Comparison of ENCODE assay signal across 13 mouse cellular contexts in the genomic region with DNA sequence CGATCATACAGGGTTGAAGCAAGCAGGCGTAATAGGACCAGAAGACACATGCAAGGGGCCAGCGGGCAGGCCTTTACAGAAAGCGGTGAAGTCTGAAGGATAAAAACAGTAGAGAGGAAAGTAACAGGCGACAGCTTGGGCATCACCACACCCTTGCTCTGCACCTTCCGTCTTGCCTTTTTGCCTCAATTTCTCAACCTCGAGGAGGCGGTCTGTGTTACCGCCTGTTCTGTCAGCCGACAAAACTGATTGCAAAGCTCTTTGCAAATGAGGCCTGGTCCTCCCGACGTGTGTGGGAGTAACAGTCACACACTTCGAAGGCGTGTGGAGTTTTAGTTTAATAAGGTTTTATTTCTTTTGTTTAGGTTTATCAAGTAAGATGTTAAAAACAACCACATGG.
"Had no signal": no experiment of that assay in that cellular context is flagged by ENCODE, and none has a peak within 500 bp of the region (broad histone marks: within the 10 kb centered on the region; RNA-seq: fewer than 3 reads in every experiment).

No protein-coding gene starts in this region.

- ATAC-seq: liver, postnatal 0 days; lung, postnatal 0 days; midbrain, embryonic 13.5 days; midbrain, embryonic 15.5 days had no signal

- DNase-seq: liver, postnatal 0 days; lung, adult 2 months; retina, postnatal 1 day; right cerebral cortex, adult 18-20 months; right cerebral cortex, postnatal 25 days; right cerebral cortex, postnatal 4 days; spleen, adult 18-20 months; thymus, adult 18-20 months; thymus, postnatal 14 days; thymus, postnatal 36 days had no signal
